Mouse (Mus musculus) adrenal gland, adult 18-20 months (tissue): ENCODE measurements around the gene Rbbp7. TPM values are rescaled to one million over a fixed set of nuclear protein-coding genes. Genes with fewer than 3 reads are reported as not detected.

ENCODE experiments used
- DNase-seq, 2 experiments: peaks; one replicate each; pipeline ENCODE4 v3.0.0; 2021 to 2022; ENCODE audit warnings: low spot score in 2 of 2
- total RNA-seq, 2 experiments: library from RNA; stranded (reverse); gene quantifications; 1 replicate in 1 of 2; 2 replicates in 1 of 2; pipeline ENCODE4 v1.2.3; 2021

The Rbbp7 gene
- total RNA-seq, 2 experiments from 2014 or later, result 155 to 173 TPM

DNA sequence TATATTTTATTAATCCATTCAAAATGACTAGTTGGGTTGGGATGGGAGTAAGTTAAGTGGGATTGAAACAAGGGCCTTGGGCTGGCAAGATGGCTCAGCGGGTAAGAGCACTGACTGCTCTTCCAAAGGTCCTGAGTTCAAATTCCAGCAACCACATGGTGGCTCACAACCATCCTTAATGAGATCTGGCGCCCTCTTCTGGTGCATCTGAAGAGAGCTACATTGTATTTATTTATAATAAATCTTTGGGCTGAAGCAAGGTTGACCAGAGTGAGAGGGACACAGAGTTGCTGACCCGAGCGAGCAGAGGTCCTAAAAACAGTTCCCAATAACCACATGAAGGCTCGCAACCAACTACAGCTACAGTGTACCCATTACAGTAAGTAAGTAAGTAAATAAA lies 31.2 kb downstream of the Rbbp7 start:
- peak in 1 of 2 experiments; percentile 17 for DNase-seq

DNA sequence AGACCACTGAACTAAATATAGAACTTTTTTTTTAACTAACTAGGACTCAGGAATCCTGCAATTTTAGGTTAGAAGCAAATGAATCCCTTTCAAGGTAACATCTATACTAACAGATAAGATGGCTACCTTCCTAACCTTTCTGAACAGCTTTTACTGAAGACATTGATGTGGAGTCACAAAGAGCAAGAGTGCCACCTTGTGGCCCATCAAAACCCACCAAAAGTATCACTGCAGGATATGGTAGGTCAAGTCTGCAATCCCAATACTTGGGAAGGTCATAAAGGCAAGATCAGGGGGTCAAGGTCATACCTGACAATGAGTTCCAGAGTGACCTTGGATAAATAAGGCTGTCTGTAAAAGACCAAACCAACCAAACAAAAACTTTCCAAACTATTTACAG lies 40.2 kb downstream of the Rbbp7 start:
- DNase-seq, result peak; percentile 14 to 23

DNA sequence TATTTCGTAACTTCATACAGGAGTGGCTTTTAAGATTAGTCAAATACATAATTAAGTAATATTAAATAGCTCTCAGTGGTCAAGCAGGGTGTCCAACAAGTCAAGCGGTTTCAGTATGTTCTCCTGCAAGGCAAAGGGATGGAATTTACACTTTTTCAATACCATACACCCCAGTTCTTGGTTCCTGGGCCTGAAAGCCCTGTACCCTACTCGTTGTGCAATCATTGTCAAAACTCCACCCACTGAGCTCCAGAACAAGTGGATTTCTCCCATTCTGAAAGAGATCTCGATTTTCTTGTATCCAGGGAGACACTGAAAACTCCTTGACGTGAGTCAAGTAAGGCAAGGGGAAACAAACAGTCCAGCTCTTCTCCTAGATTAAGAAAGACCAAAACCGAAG lies 67.8 kb downstream of the Rbbp7 start:
- no peak for DNase-seq

Other genes starting within 250 kb of the Rbbp7 start
- gene Reps2, start 116.8 kb upstream of the Rbbp7 start, total RNA-seq, result 1 to 10 TPM; 2.5 to 3.0 TPM
- gene Txlng, start 69.1 kb downstream of the Rbbp7 start, total RNA-seq, result 10 to 100 TPM; 16.9 to 18.5 TPM
- 10 to 100 TPM; 80.0 to 91.6 TPM for gene Syap1, start 128.0 kb downstream of the Rbbp7 start, total RNA-seq
- gene Ctps2, start 140.8 kb downstream of the Rbbp7 start, total RNA-seq, result 10 to 100 TPM; 44.2 to 68.2 TPM
- gene S100g, start 204.2 kb downstream of the Rbbp7 start, total RNA-seq, result not detected